Mouse (Mus musculus) C2C12 (cell line): ENCODE measurements around the gene Tle2.

Experiments
- CTCF ChIP-seq: IDR thresholded peaks from one replicate; pipeline ENCODE4 v1.5.1; 2011; ENCODE audit not compliant: control insufficient read depth, insufficient read depth, insufficient read length
- MYOD1 ChIP-seq: IDR thresholded peaks from one replicate; pipeline ENCODE4 v1.6.1; 2011; ENCODE audit warnings: low read depth; ENCODE audit not compliant: control insufficient read depth, insufficient read length
- USF1 ChIP-seq: IDR thresholded peaks from one replicate; pipeline ENCODE4 v1.6.1; 2011; ENCODE audit warnings: low read depth, mild to moderate bottlenecking, control low read depth, moderate library complexity

- TF ChIP-seq CTCF, result peak; percentile 78
- no peak for TF ChIP-seq MYOD1
- no peak for TF ChIP-seq USF1
These were observed 30.8 kb downstream of the Tle2 start for GRCm38 (mm10) chr10:81604968-81605665.
